Mouse (Mus musculus): ENCODE data around the gene Tmem144.
A peak's percentile ranks its signal among the peaks of the same experiment; 100 is the strongest.
"Not testable (repeated sequence)": the region's sequence is repeated elsewhere in the genome, so short reads cannot be mapped to it uniquely, and the experiment has no call there.

Gene Tmem144

GRCm38 (mm10) chr3:79809180-79809567 lies 43.4 kb downstream of the Tmem144 start:
- DNase-seq (ENCODE audit: low read depth) = peak; percentile 51

- DNase-seq (ENCODE audit: low read depth) = peak; percentile 12
These were observed 43.9 kb downstream of the Tmem144 start for GRCm38 (mm10) chr3:79808530-79809179.

- not testable (repeated sequence) for DNase-seq (ENCODE audit: low read depth)
These were observed 51.8 kb downstream of the Tmem144 start for GRCm38 (mm10) chr3:79800761-79801160.

- no peak for DNase-seq (ENCODE audit: low read depth)
These were observed 60.3 kb downstream of the Tmem144 start for GRCm38 (mm10) chr3:79792307-79792706.

- DNase-seq (ENCODE audit: low read depth) = no peak
These were observed 62.2 kb downstream of the Tmem144 start for GRCm38 (mm10) chr3:79790324-79790723.

GRCm38 (mm10) chr3:79789554-79789953 lies 63.0 kb downstream of the Tmem144 start:
- no peak for DNase-seq (ENCODE audit: low read depth)

GRCm38 (mm10) chr3:79788959-79789358 lies 63.6 kb downstream of the Tmem144 start:
- DNase-seq (ENCODE audit: low read depth) = no peak

GRCm38 (mm10) chr3:79784362-79784736 lies 68.2 kb downstream of the Tmem144 start:
- DNase-seq (ENCODE audit: low read depth) = no peak

GRCm38 (mm10) chr3:79783630-79784361 lies 68.8 kb downstream of the Tmem144 start:
- no peak for DNase-seq (ENCODE audit: low read depth)

- peak; percentile 4 for DNase-seq (ENCODE audit: low read depth)
These were observed 79.9 kb downstream of the Tmem144 start for GRCm38 (mm10) chr3:79772701-79773100.

Measured in fibroblast of lung, adult 2 months (primary cell).